Mouse (Mus musculus): ENCODE measurements around the gene Tnfsf15.

DNA sequence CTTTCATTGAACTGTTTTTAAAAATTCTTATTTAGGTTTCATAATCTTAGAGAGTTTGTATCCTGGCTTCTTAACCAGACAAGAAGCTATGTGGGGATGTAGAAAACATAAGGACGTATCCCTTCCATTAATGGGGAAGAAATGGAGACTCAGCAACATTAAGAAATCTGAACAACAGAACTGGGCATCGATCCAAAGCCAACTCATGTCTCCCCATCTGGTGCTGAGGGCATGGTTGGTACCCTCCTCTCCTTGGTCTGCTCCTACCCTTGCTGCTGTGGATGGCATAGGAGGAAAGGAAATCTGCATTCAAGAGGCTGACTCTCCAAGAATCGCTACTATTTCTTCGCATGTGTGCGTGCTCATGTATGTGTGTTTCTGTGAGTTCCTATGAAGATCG lies 61.2 kb downstream of the Tnfsf15 start:
- no peak for TF ChIP-seq CTCF (IDR thresholded peaks at IDR 0.05; ENCODE audit: control insufficient read depth, insufficient read depth, insufficient replicate concordance, low read depth, low read length)
- TF ChIP-seq POLR2A (IDR thresholded peaks at IDR 0.05; ENCODE audit: control insufficient read depth, low read depth, low read length): no peak

Measured in testis, adult 2 months (tissue).